Mouse (Mus musculus) ES-E14 (cell line): ENCODE measurements around the gene Pmm1. TPM values are rescaled to one million over a fixed set of nuclear protein-coding genes. Genes with fewer than 3 reads are reported as not detected.

ENCODE experiments used
- DNase-seq: peaks from one replicate; pipeline ENCODE4 v3.0.0-alpha.2; 2013; ENCODE audit warnings: low read depth, low spot score
- H3K27ac ChIP-seq: 2 replicates; pipeline ENCODE4 v1.5.1; 2012; ENCODE audit warnings: low read depth, mild to moderate bottlenecking, low read length, moderate library complexity, mixed read lengths; ENCODE audit not compliant: poor library complexity, insufficient read depth, severe bottlenecking
- H3K36me3 ChIP-seq: 2 replicates; pipeline ENCODE4 v1.6.1; 2012; ENCODE audit warnings: mild to moderate bottlenecking, low read length, moderate library complexity, mixed read lengths; ENCODE audit not compliant: control insufficient read depth, poor library complexity, insufficient read depth, severe bottlenecking
- H3K4me1 ChIP-seq, 2 experiments: fragments of 150-350 bp in 1 of 2; sonication (generic) in 1 of 2; 2 replicates each; pipeline ENCODE4 v1.6.1; 2012; ENCODE audit warnings: low read length in 2 of 2, mild to moderate bottlenecking in 1 of 2, mixed read lengths in 1 of 2; ENCODE audit not compliant: control insufficient read depth in 2 of 2, insufficient read depth in 2 of 2, poor library complexity in 1 of 2
- H3K4me3 ChIP-seq, 2 experiments: fragments of 150-350 bp in 1 of 2; sonication (generic) in 1 of 2; 2 replicates each; pipeline ENCODE4 v1.5.1; 2012; ENCODE audit warnings: low read length in 2 of 2, low read depth in 1 of 2, mild to moderate bottlenecking in 1 of 2, mixed read lengths in 1 of 2; ENCODE audit not compliant: insufficient read depth in 1 of 2, poor library complexity in 1 of 2, severe bottlenecking in 1 of 2
- H3K9ac ChIP-seq: 2 replicates; pipeline ENCODE4 v1.6.1; 2012; ENCODE audit warnings: low read depth, mild to moderate bottlenecking, low read length, mixed read lengths; ENCODE audit not compliant: poor library complexity, insufficient read depth, severe bottlenecking
- H3K9me3 ChIP-seq: fragments of 150-350 bp; sonication (generic); 2 replicates; pipeline ENCODE4 v1.6.1; 2012; ENCODE audit warnings: low read depth, mild to moderate bottlenecking, low read length; ENCODE audit not compliant: control insufficient read depth, insufficient read depth
- CHD2 ChIP-seq: IDR thresholded peaks from 2 replicates; pipeline ENCODE4 v1.6.1; 2014; ENCODE audit warnings: mild to moderate bottlenecking, low read depth, low read length, inconsistent platforms
- HCFC1 ChIP-seq: IDR thresholded peaks from 2 replicates; pipeline ENCODE4 v1.6.1; 2012; ENCODE audit warnings: low read length, inconsistent platforms, borderline replicate concordance; ENCODE audit not compliant: insufficient read depth
- MAFK ChIP-seq: IDR thresholded peaks from 2 replicates; pipeline ENCODE4 v1.6.1; 2014; ENCODE audit warnings: mild to moderate bottlenecking, low read depth, low read length, inconsistent platforms; ENCODE audit not compliant: insufficient read depth
- ZC3H11A ChIP-seq: IDR thresholded peaks from 2 replicates; pipeline ENCODE4 v1.6.1; 2012; ENCODE audit warnings: low read depth, mild to moderate bottlenecking, inconsistent platforms, low read length, borderline replicate concordance
- ZNF384 ChIP-seq: IDR thresholded peaks from 2 replicates; pipeline ENCODE4 v1.6.1; 2012; ENCODE audit warnings: low read depth, low read length, inconsistent platforms
- in situ Hi-C, 2 experiments: fragments of 600-800 bp; cut with MboI; formaldehyde crosslinking; loops; one replicate each; pipeline ENCODE4 v1.15.1; 2025; ENCODE audit warnings: low sequenced_read_pairs in 2 of 2, inconsistent platforms in 1 of 2; ENCODE audit not compliant: unreplicated experiment in 2 of 2
- total RNA-seq: library from RNA; depleted of rRNA; stranded (reverse); fragments of 300-350 nt; gene quantifications from 2 replicates; pipeline ENCODE4 v1.2.3, GENCODE M21; 2012

Pmm1 gene
- total RNA-seq, 1 experiment, result 299 TPM

- H3K4me3 ChIP-seq, result peak overlapping the region; percentile 41 to 66
- in situ Hi-C loops, result no loop called here
- peak overlapping the region; percentile 5; the same call in 1 of the 2 replicates for H3K9ac ChIP-seq
- H3K27ac ChIP-seq, result no peak overlapping the region
- no peaks in the 10 kb centered on the region for H3K36me3 ChIP-seq
- no peaks in the 10 kb centered on the region for H3K9me3 ChIP-seq
- TF ChIP-seq ZC3H11A, result no peak
- no peak for TF ChIP-seq HCFC1
- no peak for TF ChIP-seq ZNF384
- no peak for TF ChIP-seq CHD2
- TF ChIP-seq MAFK, result no peak
- DNase-seq, result no peak
- peaks cover 0 to 6% of the 10 kb centered on the region in 2 experiments; a peak in 1 of 4 replicates for H3K4me1 ChIP-seq
These were observed 23.4 kb downstream of the Pmm1 start for GRCm38 (mm10) chr15:81937098-81937972.

GRCm38 (mm10) chr15:81936679-81937078, 24.1 kb downstream of the Pmm1 start, which contains the start of gene Csdc2:
Gene Csdc2, plus strand, starts transcription at chr15:81936759.
- no peak for TF ChIP-seq HCFC1
- no peak for TF ChIP-seq MAFK
- TF ChIP-seq ZNF384, result no peak
- no peak for TF ChIP-seq ZC3H11A
- no peak for TF ChIP-seq CHD2
- Histone ChIP-seq H3K4me3 (peak within 1 kb of the TSS; percentile 41 to 66), H3K36me3 (no peaks in the 10 kb centered on the region), H3K27ac (no peak within 1 kb of the TSS), H3K4me1 (peaks cover 0 to 5% of the 10 kb centered on the region in 2 experiments; a peak in 1 of 4 replicates), H3K9me3 (no peaks in the 10 kb centered on the region), H3K9ac (peak within 1 kb of the TSS; percentile 5; the same call in 1 of the 2 replicates)
- in situ Hi-C loops, result no loop called here
- no peak for DNase-seq

- in situ Hi-C loops, result no loop called here
- no peak overlapping the region for H3K9ac ChIP-seq
- TF ChIP-seq CHD2 (no peak), MAFK (peak; percentile 51; the same call in 1 of the 2 replicates), HCFC1 (no peak), ZNF384 (no peak), ZC3H11A (no peak)
- H3K36me3 ChIP-seq, result no peaks in the 10 kb centered on the region
- peaks cover 0 to 5% of the 10 kb centered on the region in 2 experiments; a peak in 1 of 4 replicates for H3K4me1 ChIP-seq
- H3K4me3 ChIP-seq, result peak overlapping the region in 1 of 2 experiments; percentile 66; a peak in 1 of 4 replicates
- no peak for DNase-seq
- H3K9me3 ChIP-seq, result no peaks in the 10 kb centered on the region
- H3K27ac ChIP-seq, result no peak overlapping the region
These were observed 24.7 kb downstream of the Pmm1 start for GRCm38 (mm10) chr15:81935869-81936637.

- Histone ChIP-seq H3K36me3 (no peaks in the 10 kb centered on the region), H3K27ac (no peak overlapping the region), H3K4me1 (peaks cover 0 to 5% of the 10 kb centered on the region in 2 experiments; a peak in 1 of 4 replicates), H3K9me3 (no peaks in the 10 kb centered on the region), H3K9ac (no peak overlapping the region), H3K4me3 (no peak overlapping the region)
- DNase-seq, result no peak
- TF ChIP-seq MAFK (no peak), ZNF384 (no peak), HCFC1 (no peak), CHD2 (no peak), ZC3H11A (no peak)
- in situ Hi-C loops, result no loop called here
These were observed 26.7 kb downstream of the Pmm1 start for GRCm38 (mm10) chr15:81933986-81934385.
